Mouse (Mus musculus) C2C12 (cell line): Measurements from ENCODE around the gene Cog5. TPM values are rescaled to one million over a fixed set of nuclear protein-coding genes. Genes with fewer than 3 reads are reported as not detected.

ENCODE experiments used
- H3K27me3 ChIP-seq: one replicate; pipeline ENCODE4 v1.6.1; 2011; ENCODE audit not compliant: control insufficient read depth, insufficient read depth, insufficient read length
- H3K36me3 ChIP-seq: one replicate; pipeline ENCODE4 v1.6.1; 2011; ENCODE audit not compliant: control insufficient read depth, insufficient read depth
- H3K4me3 ChIP-seq: one replicate; pipeline ENCODE4 v1.5.1; 2011; ENCODE audit warnings: mild to moderate bottlenecking, control low read depth; ENCODE audit not compliant: poor library complexity, insufficient read depth, severe bottlenecking
- H3K79me2 ChIP-seq: one replicate; pipeline ENCODE4 v1.6.1; 2011; ENCODE audit not compliant: control insufficient read depth, insufficient read depth
- H3K79me3 ChIP-seq: one replicate; pipeline ENCODE4 v1.6.1; 2011; ENCODE audit warnings: low read depth, control low read depth
- H3ac ChIP-seq: one replicate; pipeline ENCODE3; 2011; ENCODE audit warnings: low read depth; ENCODE audit not compliant: control insufficient read depth, insufficient read length
- CEBPB ChIP-seq: IDR thresholded peaks from one replicate; pipeline ENCODE4 v1.6.1; 2011; ENCODE audit warnings: low read depth, mild to moderate bottlenecking, control low read depth, moderate library complexity
- CTCF ChIP-seq: IDR thresholded peaks from one replicate; pipeline ENCODE4 v1.5.1; 2011; ENCODE audit not compliant: control insufficient read depth, insufficient read depth, insufficient read length
- FOSL1 ChIP-seq: IDR thresholded peaks from one replicate; pipeline ENCODE4 v1.8.0; 2011; ENCODE audit warnings: mild to moderate bottlenecking, low read length; ENCODE audit not compliant: poor library complexity, insufficient read depth, severe bottlenecking
- MAX ChIP-seq: IDR thresholded peaks from one replicate; pipeline ENCODE4 v1.6.1; 2011; ENCODE audit warnings: mild to moderate bottlenecking, control low read depth
- MYOD1 ChIP-seq: IDR thresholded peaks from one replicate; pipeline ENCODE4 v1.6.1; 2011; ENCODE audit warnings: low read depth; ENCODE audit not compliant: control insufficient read depth, insufficient read length
- MYOG ChIP-seq: IDR thresholded peaks from one replicate; pipeline ENCODE4 v1.6.1; 2011; ENCODE audit not compliant: control insufficient read depth, insufficient read length; ENCODE audit errors: extremely low read depth
- USF1 ChIP-seq: IDR thresholded peaks from one replicate; pipeline ENCODE4 v1.6.1; 2011; ENCODE audit warnings: low read depth, mild to moderate bottlenecking, control low read depth, moderate library complexity
- polyA plus RNA-seq: library from polyadenylated mRNA; unstranded; fragments of >200 nt; fragmentation: generic; extraction: Trizol; gene quantifications from one replicate; pipeline ENCODE4 v1.2.1, GENCODE M21; 2012; ENCODE audit warnings: missing spikeins

Gene Cog5
- polyA plus RNA-seq, 1 experiment, result 8.2 TPM

DNA sequence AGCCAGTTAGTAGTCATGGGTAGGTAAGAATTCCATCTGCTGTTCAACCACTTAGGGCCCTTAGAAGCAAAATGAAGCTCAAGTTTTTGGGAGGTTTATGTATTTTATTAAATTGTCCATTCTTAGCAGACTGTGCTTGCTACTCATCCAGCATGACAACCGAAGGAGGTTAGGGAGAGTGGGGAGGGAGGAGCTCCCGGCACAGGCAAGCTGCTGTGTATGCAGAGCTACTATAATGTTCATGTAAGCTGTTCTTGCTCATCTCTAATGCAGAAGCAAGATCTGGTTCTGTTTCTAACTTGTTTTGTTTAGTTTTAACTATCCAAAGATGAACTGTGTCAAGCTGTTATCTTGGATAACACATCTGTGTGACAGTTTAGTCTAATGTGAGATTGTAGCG is 199.4 kb downstream of the Cog5 start:
- no peak for TF ChIP-seq USF1
- TF ChIP-seq MYOG, result no peak
- no peak for TF ChIP-seq FOSL1
- TF ChIP-seq CTCF, result no peak
- TF ChIP-seq CEBPB, result no peak
- TF ChIP-seq MYOD1, result no peak
- no peak for TF ChIP-seq MAX
- Histone ChIP-seq H3K36me3 (no peaks in the 10 kb centered on the region), H3K79me2 (no peaks in the 10 kb centered on the region), H3K27me3 (no peaks in the 10 kb centered on the region), H3ac (no peak overlapping the region), H3K4me3 (no peak overlapping the region), H3K79me3 (no peaks in the 10 kb centered on the region)

DNA sequence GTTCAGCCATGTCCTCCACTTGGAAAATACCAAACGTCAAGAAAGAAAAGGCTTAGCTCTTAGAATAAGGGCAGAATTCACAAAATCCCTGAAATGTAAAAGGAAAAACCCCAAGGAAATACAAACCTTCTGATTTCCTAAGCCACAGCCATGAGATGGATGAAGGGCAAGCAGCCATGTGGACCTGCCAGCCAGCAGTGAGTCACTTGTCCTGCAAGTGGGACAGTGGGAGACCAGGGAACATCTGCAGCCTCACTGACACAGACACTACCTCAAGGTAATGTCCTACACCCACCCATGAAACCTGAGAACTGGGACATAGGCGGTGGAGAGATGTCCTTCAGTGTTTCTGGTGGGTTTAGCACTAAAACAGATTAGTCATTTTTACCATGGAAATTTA is 200.1 kb downstream of the Cog5 start:
- no peak overlapping the region for H3K4me3 ChIP-seq
- no peaks in the 10 kb centered on the region for H3K27me3 ChIP-seq
- no peaks in the 10 kb centered on the region for H3K79me3 ChIP-seq
- no peak for TF ChIP-seq FOSL1
- TF ChIP-seq MYOD1, result peak; percentile 43
- TF ChIP-seq CEBPB, result no peak
- TF ChIP-seq CTCF, result no peak
- TF ChIP-seq MAX, result peak; percentile 8
- TF ChIP-seq MYOG, result no peak
- TF ChIP-seq USF1, result no peak
- no peak overlapping the region for H3ac ChIP-seq
- H3K79me2 ChIP-seq, result no peaks in the 10 kb centered on the region
- no peaks in the 10 kb centered on the region for H3K36me3 ChIP-seq

DNA sequence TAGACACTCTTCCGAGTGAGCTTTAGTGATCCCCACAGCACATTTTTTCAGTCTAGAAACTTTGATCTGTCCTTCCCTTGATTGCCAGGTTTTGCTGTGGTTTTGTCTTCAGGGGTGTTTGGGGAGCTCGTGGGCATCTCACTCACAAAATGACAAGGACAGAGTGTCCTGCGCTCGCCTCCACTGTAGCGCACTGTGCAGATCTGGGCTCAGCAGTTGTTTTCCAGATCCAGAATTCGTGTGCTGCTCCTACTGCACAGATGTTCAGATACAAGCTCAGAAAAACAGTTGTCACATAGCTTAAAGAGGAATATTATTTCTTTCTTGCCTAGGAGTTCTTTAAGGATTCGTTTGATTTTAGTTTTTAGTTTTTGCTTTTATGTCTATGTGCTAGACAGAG is 203.1 kb downstream of the Cog5 start:
- no peaks in the 10 kb centered on the region for H3K27me3 ChIP-seq
- H3K79me3 ChIP-seq, result no peaks in the 10 kb centered on the region
- H3K36me3 ChIP-seq, result no peaks in the 10 kb centered on the region
- H3ac ChIP-seq, result no peak overlapping the region
- TF ChIP-seq CTCF (no peak), FOSL1 (no peak), MYOD1 (no peak), MAX (no peak), MYOG (no peak), USF1 (no peak), CEBPB (no peak)
- H3K4me3 ChIP-seq, result no peak overlapping the region
- H3K79me2 ChIP-seq, result no peaks in the 10 kb centered on the region

DNA sequence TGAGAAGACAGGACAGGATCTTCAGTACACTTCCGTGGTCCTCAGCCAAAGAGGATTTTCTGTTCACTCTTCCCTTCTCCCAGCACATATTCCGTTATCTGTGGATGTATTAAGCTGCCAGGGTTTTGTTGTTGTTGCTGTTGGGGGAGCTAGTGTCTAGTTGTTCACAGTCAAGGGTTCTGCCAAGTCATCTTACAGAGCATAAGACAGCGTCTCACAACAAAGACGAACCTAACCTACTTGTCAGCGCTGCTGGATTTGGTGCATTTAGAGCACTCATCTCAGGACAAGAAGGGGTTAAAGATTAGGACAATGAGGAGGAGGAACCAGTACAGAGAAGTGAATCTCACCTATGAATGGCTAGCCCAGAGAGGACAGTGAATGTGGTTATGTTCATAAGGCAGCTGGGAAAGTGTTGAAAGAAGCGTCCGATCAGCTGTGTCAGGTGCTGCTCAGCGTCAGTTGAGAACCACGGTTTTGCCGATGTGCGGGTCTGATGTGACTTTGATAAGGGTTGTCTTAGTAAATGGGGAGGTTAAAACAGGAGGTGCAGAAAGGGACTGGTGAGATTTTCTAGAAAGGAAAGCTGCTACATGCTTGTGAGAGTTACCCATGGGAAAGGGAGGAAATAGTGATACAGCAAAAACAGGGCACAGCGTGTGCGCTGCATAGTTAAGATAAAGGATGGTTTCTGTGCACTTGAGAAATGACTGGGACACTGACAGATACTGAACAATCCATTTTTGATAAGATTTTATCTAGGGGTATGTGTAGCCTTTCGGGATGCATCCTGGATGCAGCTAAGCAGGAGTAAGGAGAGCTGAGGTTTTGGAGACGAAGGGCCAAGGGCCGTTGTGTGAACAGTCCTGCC is 208.2 kb downstream of the Cog5 start:
- H3ac ChIP-seq, result no peak overlapping the region
- H3K36me3 ChIP-seq, result no peaks in the 10 kb centered on the region
- no peaks in the 10 kb centered on the region for H3K27me3 ChIP-seq
- no peak for TF ChIP-seq MYOG
- no peak for TF ChIP-seq FOSL1
- no peak for TF ChIP-seq MAX
- TF ChIP-seq USF1, result no peak
- TF ChIP-seq MYOD1, result no peak
- TF ChIP-seq CEBPB, result no peak
- TF ChIP-seq CTCF, result no peak
- no peaks in the 10 kb centered on the region for H3K79me2 ChIP-seq
- H3K79me3 ChIP-seq, result no peaks in the 10 kb centered on the region
- H3K4me3 ChIP-seq, result no peak overlapping the region

DNA sequence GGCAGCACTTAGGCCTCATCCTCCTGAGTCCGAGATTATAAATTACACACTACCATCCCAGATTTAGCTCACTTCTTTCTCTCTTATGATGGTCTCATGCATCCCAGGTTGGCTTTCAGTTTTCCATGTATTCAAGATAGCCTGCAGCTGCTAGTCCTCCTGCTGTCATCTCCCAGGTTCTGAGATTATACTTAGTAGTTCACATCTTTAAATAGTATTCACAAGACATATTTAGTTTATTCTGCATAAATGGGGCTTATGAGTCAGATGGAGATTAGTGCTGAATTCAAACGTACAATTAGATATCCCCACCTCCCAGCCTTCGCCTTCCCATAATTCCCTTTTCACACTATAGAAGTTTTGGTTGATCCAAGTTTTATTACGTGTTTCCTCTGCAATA is 222.1 kb downstream of the Cog5 start:
- no peak for TF ChIP-seq USF1
- no peak for TF ChIP-seq FOSL1
- TF ChIP-seq CEBPB, result no peak
- no peak for TF ChIP-seq MYOD1
- no peak for TF ChIP-seq MAX
- no peak for TF ChIP-seq MYOG
- TF ChIP-seq CTCF, result no peak
- H3K27me3 ChIP-seq, result no peaks in the 10 kb centered on the region
- no peak overlapping the region for H3ac ChIP-seq
- H3K79me2 ChIP-seq, result no peaks in the 10 kb centered on the region
- H3K4me3 ChIP-seq, result no peak overlapping the region
- H3K79me3 ChIP-seq, result no peaks in the 10 kb centered on the region
- no peaks in the 10 kb centered on the region for H3K36me3 ChIP-seq

DNA sequence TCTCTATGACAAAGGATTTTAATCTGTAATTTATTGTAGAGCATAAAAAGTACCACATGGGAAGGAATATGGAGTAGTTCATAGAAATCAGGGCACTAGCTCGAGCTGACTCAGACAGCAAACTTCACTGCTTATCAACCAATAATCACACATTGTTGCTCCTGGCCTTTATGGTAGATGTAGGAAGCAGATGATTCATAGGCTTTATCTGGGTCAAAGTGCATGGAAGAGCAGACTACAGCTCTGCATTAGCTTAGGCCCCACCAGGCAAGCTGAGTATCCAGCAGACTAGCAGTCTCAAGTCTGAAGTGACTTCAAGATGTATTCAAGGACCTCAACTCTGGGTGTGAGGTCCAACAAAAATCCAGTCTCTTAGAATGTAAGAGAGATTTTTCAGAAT is 228.1 kb downstream of the Cog5 start:
- Histone ChIP-seq H3K27me3 (no peaks in the 10 kb centered on the region), H3ac (no peak overlapping the region), H3K36me3 (peaks cover 6% of the 10 kb centered on the region), H3K79me3 (no peaks in the 10 kb centered on the region), H3K79me2 (no peaks in the 10 kb centered on the region), H3K4me3 (no peak overlapping the region)
- TF ChIP-seq MAX (no peak), MYOD1 (no peak), CEBPB (no peak), CTCF (no peak), FOSL1 (no peak), USF1 (no peak), MYOG (no peak)
